Mouse (Mus musculus) C2C12 (cell line): ENCODE measurements around the gene Kremen1. TPM values are rescaled to one million over a fixed set of nuclear protein-coding genes. Genes with fewer than 3 reads are reported as not detected.
A peak's percentile ranks its signal among the peaks of the same experiment; 100 is the strongest.

Source experiments
- H3K27me3 ChIP-seq: one replicate; pipeline ENCODE4 v1.6.1; 2011; ENCODE audit not compliant: control insufficient read depth, insufficient read depth, insufficient read length
- H3K36me3 ChIP-seq: one replicate; pipeline ENCODE4 v1.6.1; 2011; ENCODE audit not compliant: control insufficient read depth, insufficient read depth
- H3K4me3 ChIP-seq: one replicate; pipeline ENCODE4 v1.5.1; 2011; ENCODE audit warnings: mild to moderate bottlenecking, control low read depth; ENCODE audit not compliant: poor library complexity, insufficient read depth, severe bottlenecking
- H3K79me2 ChIP-seq: one replicate; pipeline ENCODE4 v1.6.1; 2011; ENCODE audit not compliant: control insufficient read depth, insufficient read depth
- H3K79me3 ChIP-seq: one replicate; pipeline ENCODE4 v1.6.1; 2011; ENCODE audit warnings: low read depth, control low read depth
- H3ac ChIP-seq: one replicate; pipeline ENCODE3; 2011; ENCODE audit warnings: low read depth; ENCODE audit not compliant: control insufficient read depth, insufficient read length
- CEBPB ChIP-seq: IDR thresholded peaks from one replicate; pipeline ENCODE4 v1.6.1; 2011; ENCODE audit warnings: low read depth, mild to moderate bottlenecking, control low read depth, moderate library complexity
- CTCF ChIP-seq: IDR thresholded peaks from one replicate; pipeline ENCODE4 v1.5.1; 2011; ENCODE audit not compliant: control insufficient read depth, insufficient read depth, insufficient read length
- FOSL1 ChIP-seq: IDR thresholded peaks from one replicate; pipeline ENCODE4 v1.8.0; 2011; ENCODE audit warnings: mild to moderate bottlenecking, low read length; ENCODE audit not compliant: poor library complexity, insufficient read depth, severe bottlenecking
- MAX ChIP-seq: IDR thresholded peaks from one replicate; pipeline ENCODE4 v1.6.1; 2011; ENCODE audit warnings: mild to moderate bottlenecking, control low read depth
- MYOD1 ChIP-seq: IDR thresholded peaks from one replicate; pipeline ENCODE4 v1.6.1; 2011; ENCODE audit warnings: low read depth; ENCODE audit not compliant: control insufficient read depth, insufficient read length
- MYOG ChIP-seq: IDR thresholded peaks from one replicate; pipeline ENCODE4 v1.6.1; 2011; ENCODE audit not compliant: control insufficient read depth, insufficient read length; ENCODE audit errors: extremely low read depth
- USF1 ChIP-seq: IDR thresholded peaks from one replicate; pipeline ENCODE4 v1.6.1; 2011; ENCODE audit warnings: low read depth, mild to moderate bottlenecking, control low read depth, moderate library complexity
- polyA plus RNA-seq: library from polyadenylated mRNA; unstranded; fragments of >200 nt; fragmentation: generic; extraction: Trizol; gene quantifications from one replicate; pipeline ENCODE4 v1.2.1, GENCODE M21; 2012; ENCODE audit warnings: missing spikeins

Kremen1 gene
- polyA plus RNA-seq, 1 experiment: 43.5 TPM

DNA sequence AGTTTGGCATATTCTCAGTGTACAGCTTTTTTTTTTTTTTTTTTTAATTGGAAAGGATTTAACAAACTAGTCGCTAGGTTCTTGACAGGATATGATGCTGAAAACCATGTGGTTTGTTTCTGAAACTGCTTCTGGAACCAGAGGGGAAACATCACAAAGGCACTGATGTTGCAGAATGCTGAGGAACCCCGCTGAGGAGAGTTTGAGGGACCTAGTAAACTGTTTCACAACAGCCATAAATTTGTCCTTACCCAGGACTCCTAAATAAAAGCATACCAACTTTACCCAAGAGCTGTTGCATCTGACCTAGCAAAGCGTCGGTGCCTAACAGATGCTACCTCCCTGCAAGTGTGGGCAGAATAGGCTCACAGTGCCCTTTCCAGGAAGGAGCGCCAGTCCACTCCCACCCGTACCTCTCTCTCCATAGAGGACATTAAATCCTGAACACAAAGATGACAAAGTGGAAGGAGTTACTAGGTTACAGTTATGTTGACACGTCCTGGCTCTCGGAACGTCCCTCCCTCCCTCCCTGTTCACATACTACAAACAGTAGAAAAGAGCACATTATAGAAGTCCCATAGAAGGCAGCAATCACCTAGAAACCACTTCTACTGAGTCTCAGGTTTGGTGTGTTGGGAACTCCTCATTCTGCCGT lies 1.3 kb downstream of the Kremen1 start:
- peaks cover 16% of the 10 kb centered on the region for H3K79me3 ChIP-seq
- TF ChIP-seq CEBPB (no peak), FOSL1 (no peak), USF1 (no peak), MAX (no peak), MYOD1 (no peak), MYOG (no peak), CTCF (no peak)
- peaks cover 52% of the 10 kb centered on the region for H3K79me2 ChIP-seq
- peak overlapping the region; percentile 69 for H3K4me3 ChIP-seq
- H3K36me3 ChIP-seq: no peaks in the 10 kb centered on the region
- H3K27me3 ChIP-seq: no peaks in the 10 kb centered on the region
- H3ac ChIP-seq: peak overlapping the region; percentile 1

DNA sequence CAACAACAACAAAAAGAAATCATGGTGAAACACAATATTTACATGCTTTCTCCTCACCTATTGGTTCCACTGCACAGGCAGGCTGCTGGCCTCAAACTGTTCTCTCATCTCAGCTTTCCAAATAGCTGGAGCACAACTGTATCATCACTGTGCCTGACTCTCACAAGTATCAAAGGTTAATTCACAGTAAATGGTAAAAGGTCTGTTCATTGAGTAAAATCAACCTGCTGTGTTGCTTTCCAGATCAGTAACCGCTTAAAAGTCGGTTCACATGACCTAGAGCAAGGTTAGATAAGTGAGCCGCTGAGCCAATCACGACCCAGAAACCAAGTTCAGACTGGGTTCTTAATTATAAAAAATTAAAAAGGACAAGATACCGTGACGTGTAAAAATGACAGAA lies 3.3 kb downstream of the Kremen1 start:
- Histone ChIP-seq H3K27me3 (no peaks in the 10 kb centered on the region), H3K36me3 (no peaks in the 10 kb centered on the region)
- no peak for TF ChIP-seq MYOD1
- no peak for TF ChIP-seq USF1
- no peak for TF ChIP-seq CTCF
- TF ChIP-seq MYOG: no peak
- TF ChIP-seq CEBPB: no peak
- no peak for TF ChIP-seq FOSL1
- no peak for TF ChIP-seq MAX

DNA sequence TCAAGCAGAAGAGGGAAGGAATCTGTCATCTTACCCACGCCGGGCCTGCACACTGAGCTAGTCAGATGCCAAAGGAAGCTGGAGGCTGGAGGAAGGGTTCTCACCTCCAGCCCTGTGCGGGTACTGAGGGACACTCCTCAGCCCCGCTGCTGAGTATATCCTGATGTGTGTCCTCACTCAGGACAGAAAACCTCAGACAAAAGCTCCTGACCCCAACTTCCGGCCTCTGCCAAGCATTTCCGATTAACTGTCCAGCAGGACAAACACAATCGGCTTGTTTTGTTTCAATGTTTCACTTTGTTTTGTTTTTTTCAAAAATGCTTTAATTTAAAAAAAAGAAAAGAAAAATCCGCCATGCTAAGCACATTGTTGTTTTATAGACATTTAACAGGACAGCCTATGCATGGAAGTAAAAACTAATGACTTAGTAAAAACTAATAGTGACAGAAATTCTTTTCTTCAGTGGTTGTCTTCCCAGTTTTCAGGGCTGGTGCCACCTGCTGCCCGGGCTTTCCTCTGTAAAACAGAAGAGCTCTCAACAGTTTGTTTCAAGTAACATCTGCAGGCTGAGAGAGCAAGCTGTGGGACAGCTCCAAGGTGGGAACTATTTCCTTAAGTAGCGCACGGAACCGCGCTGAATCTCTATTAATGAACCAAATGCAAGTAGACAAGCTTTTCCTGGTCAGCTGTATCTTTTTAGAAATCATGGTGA lies 4.1 kb downstream of the Kremen1 start:
- Histone ChIP-seq H3K79me3 (peaks cover 31% of the 10 kb centered on the region), H3K79me2 (peaks cover 80% of the 10 kb centered on the region), H3K27me3 (no peaks in the 10 kb centered on the region), H3K4me3 (no peak overlapping the region), H3ac (no peak overlapping the region), H3K36me3 (no peaks in the 10 kb centered on the region)
- no peak for TF ChIP-seq MAX
- TF ChIP-seq CEBPB: no peak
- TF ChIP-seq FOSL1: no peak
- no peak for TF ChIP-seq MYOD1
- TF ChIP-seq MYOG: no peak
- TF ChIP-seq CTCF: no peak
- TF ChIP-seq USF1: no peak

More for the DNA sequence above, 3.3 kb downstream of the Kremen1 start:
- Histone ChIP-seq H3K79me3 (peaks cover 30% of the 10 kb centered on the region), H3ac (no peak overlapping the region), H3K4me3 (no peak overlapping the region), H3K79me2 (peaks cover 72% of the 10 kb centered on the region)

DNA sequence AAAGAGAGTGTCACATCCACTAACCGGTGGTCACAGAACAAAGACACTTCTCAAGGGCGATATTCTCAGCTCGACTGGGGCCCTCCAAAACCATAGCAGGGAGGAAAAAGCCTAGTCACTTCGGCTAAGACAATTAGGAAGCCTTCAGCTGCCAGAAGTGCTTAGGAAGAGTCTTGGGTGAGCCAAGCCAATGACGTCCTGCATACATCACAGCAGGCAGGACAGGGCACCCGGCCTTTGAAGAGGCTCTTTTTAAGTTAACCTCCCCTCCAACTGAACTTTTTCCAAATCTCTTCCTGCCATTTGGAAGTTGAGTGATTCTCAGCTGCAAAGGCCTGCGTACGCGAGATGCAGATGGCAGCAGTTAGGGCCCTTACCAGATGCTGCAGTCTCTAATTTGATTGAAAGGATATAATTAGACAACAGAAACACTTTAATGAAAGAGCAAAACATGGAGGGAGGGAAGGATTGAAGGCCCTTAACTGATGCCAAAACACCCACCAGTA lies 5.8 kb downstream of the Kremen1 start:
- H3K79me2 ChIP-seq: peaks cover 82% of the 10 kb centered on the region
- no peak overlapping the region for H3ac ChIP-seq
- H3K36me3 ChIP-seq: no peaks in the 10 kb centered on the region
- H3K27me3 ChIP-seq: no peaks in the 10 kb centered on the region
- peaks cover 31% of the 10 kb centered on the region for H3K79me3 ChIP-seq
- TF ChIP-seq MAX: no peak
- TF ChIP-seq CEBPB: no peak
- no peak for TF ChIP-seq USF1
- no peak for TF ChIP-seq MYOD1
- no peak for TF ChIP-seq MYOG
- no peak for TF ChIP-seq CTCF
- TF ChIP-seq FOSL1: no peak
- H3K4me3 ChIP-seq: no peak overlapping the region

DNA sequence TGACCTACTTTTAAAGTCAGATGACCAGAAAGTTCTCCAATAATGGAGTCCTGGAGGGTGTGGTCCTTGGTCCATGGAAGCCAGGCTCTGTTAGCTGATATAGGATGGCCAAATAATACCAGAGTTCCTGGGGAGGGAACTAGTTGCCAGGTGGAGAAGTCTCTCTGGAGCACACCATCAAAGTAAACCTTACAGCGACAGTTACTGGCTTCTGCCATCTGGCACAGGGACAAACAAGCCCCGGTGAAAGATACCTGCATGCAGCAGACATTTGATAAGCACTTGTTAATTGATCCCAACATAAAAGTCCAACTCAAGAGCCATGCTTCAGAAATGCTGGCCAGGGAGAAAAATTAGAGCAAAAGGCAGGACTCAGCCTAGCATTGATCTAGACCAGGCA lies 7.3 kb downstream of the Kremen1 start:
- TF ChIP-seq FOSL1 (no peak), MYOD1 (no peak), USF1 (no peak), CTCF (no peak), MAX (no peak), CEBPB (no peak), MYOG (no peak)
- peaks cover 39% of the 10 kb centered on the region for H3K79me3 ChIP-seq
- H3K27me3 ChIP-seq: no peaks in the 10 kb centered on the region
- peaks cover 86% of the 10 kb centered on the region for H3K79me2 ChIP-seq
- H3ac ChIP-seq: no peak overlapping the region
- H3K36me3 ChIP-seq: no peaks in the 10 kb centered on the region
- no peak overlapping the region for H3K4me3 ChIP-seq
